Mouse (Mus musculus): ENCODE results near the gene Ptpn18. TPM values are rescaled to one million over a fixed set of nuclear protein-coding genes. Genes with fewer than 3 reads are reported as not detected.

The Ptpn18 gene
- total and polyA plus RNA-seq, 3 experiments, result 84.9 to 205 (median 155) TPM

DNA sequence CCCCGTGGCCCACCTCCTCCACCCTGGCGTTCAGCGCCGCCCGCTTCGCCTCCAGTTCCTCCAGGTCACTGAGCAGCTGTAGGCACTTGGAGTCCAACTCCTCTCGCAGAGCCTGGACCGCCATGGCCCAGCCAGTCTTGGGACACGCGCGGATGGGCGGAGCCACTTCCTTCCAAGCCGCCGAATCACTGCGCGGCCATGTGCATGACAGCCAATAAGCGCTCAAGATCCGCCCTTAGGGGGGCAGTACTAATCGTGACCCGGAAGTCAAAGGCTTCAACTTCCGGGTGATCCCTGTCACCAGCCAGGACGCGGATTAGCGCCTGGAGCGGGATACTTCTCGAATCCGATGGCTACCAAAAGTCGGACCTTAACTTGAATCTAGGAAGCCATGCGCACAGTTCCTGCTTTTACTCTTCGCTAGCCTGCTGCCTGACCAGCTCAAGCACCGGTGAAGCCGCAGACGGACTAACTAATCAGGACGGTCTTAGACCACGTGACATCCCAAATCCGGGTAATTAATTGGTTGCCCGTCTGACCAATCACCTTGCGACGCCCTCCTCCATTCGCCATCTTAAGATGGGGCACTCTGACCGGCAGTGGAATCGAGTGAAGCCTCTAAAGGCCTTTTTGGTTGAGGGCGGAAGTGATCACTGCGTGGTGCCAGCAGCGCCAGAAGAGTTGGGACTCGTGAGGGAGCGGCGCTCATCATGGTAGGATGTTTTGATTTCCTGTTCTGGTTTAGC is 20.2 kb upstream of the Ptpn18 start, which contains the start of the genes Ccdc115 and Imp4 (continued):
- TF ChIP-seq ELF1 (IDR thresholded peaks at IDR 0.05; ENCODE audit: low read depth, low read length), result peak; percentile 96
- TF ChIP-seq ZC3H11A (IDR thresholded peaks at IDR 0.05; ENCODE audit: low read depth, low read length), result no peak
- TF ChIP-seq POLR2AphosphoS2 (IDR thresholded peaks at IDR 0.05; ENCODE audit: low read depth, low read length), result peak; percentile 74; the same call in 1 of the 2 replicates
- TF ChIP-seq USF2 (conservative IDR thresholded peaks at IDR 0.05; ENCODE audit: low read depth, low read length), result peak; percentile 94
- 0 out of 2 replicates have a peak, but pooled peaks have one; percentile 2 for TF ChIP-seq MAZ (IDR thresholded peaks at IDR 0.05; ENCODE audit: low read depth, low read length)
- peak; percentile 50; the same call in 1 of the 2 replicates for TF ChIP-seq TBP (conservative IDR thresholded peaks at IDR 0.05; ENCODE audit: low read depth, low read length)
- no peak for TF ChIP-seq ETS1 (conservative IDR thresholded peaks at IDR 0.05; ENCODE audit: low read depth, low read length)
- TF ChIP-seq CTCF (conservative IDR thresholded peaks at IDR 0.05 in 1 of 2, IDR thresholded peaks at IDR 0.05 in 1 of 2; ENCODE audit: low read depth in 2 of 2, low read length in 2 of 2), result no peak
- peak; percentile 84; the same call in 1 of the 2 replicates for TF ChIP-seq KAT2A (IDR thresholded peaks at IDR 0.05; ENCODE audit: insufficient replicate concordance, low read length)
- TF ChIP-seq BHLHE40 (IDR thresholded peaks at IDR 0.05; ENCODE audit: low read depth, low read length), result peak; percentile 28
- no peak for TF ChIP-seq RAD21 (IDR thresholded peaks at IDR 0.05; ENCODE audit: low read depth, low read length)
- no peak for TF ChIP-seq PAX5 (IDR thresholded peaks at IDR 0.05; ENCODE audit: low read length)
- TF ChIP-seq HCFC1 (IDR thresholded peaks at IDR 0.05; ENCODE audit: low read depth, low read length), result peak; percentile 87
- no peak for TF ChIP-seq UBTF (IDR thresholded peaks at IDR 0.05; ENCODE audit: low read depth, low read length)
- TF ChIP-seq SIN3A (IDR thresholded peaks at IDR 0.05; ENCODE audit: low read length), result peak; percentile 92
- TF ChIP-seq RCOR1 (conservative IDR thresholded peaks at IDR 0.05; ENCODE audit: low read depth, low read length), result peak; percentile 94
- peak; percentile 96 for TF ChIP-seq CHD2 (IDR thresholded peaks at IDR 0.05; ENCODE audit: low read length)

DNA sequence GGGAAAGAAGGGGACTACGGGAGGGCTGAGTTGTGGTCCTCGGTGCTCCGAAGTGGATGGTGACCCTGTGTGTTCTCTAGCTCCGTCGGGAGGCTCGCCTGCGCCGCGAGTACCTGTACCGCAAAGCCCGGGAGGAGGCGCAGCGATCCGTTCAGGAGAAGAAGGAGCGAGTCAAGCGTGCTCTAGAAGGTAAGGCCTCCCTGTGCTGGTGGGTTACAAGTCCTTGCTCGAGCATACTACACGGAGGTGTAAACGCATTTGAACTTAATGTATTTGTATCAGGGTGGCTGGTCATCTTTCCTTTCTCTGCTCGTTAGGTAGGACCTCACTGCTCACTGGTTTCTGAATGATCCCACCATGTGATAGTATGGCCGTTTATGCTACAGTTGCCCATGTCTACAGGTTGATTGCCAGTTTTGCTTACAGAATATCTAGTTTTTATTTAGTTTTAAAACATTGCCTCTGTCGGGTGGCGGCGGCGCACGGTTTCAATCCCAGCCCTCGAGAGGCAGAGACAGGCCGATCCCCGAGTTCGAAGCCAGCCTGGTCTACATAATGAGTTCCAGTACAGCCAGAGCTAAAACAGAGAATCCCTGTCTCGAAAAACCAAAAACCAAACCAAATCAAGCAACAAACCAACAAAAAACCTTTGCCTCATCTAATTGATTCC is 19.5 kb upstream of the Ptpn18 start:
- H3K36me3 ChIP-seq (replicated peaks in 1 of 2; ENCODE audit: control insufficient read depth in 1 of 2, insufficient read depth in 1 of 2, low read length in 1 of 2), result peaks cover 41 to 47% of the 10 kb centered on the region in 2 experiments
- peak overlapping the region; percentile 72 for H3K9ac ChIP-seq (ENCODE audit: insufficient read depth, low read depth)
- H3K4me1 ChIP-seq (ENCODE audit: control insufficient read depth in 1 of 2, insufficient read depth in 2 of 2), result peaks cover 0 to 43% of the 10 kb centered on the region in 2 experiments
- peaks cover 26% of the 10 kb centered on the region for H3K79me2 ChIP-seq (replicated peaks; ENCODE audit: control insufficient read depth, extremely low read depth, insufficient read depth, poor library complexity, severe bottlenecking)
- peak overlapping the region; percentile 82 to 90 (median 86) for H3K4me3 ChIP-seq (replicated peaks in 1 of 3; ENCODE audit: low read depth in 2 of 3, low read length in 2 of 3, poor library complexity in 1 of 3)
- H3K27ac ChIP-seq (ENCODE audit: insufficient read depth, low read depth), result peak overlapping the region; percentile 45
- in situ Hi-C loops (cut with MboI; ENCODE audit: low pct_ligation_motif_present, low pct_unique_long_range_greater_than_20kb, low sequenced_read_pairs) (no loop called here), dilution Hi-C loops (cut with MboI; ENCODE audit: extremely low pct_ligation_motif_present, extremely low pct_unique_long_range_greater_than_20kb, low sequenced_read_pairs) (no loop called here)
- no peak for DNase-seq (ENCODE audit: extremely low read depth)
- H3K9me3 ChIP-seq (replicated peaks; ENCODE audit: low read length), result no peaks in the 10 kb centered on the region
- H3K27me3 ChIP-seq (replicated peaks), result no peaks in the 10 kb centered on the region
- peak overlapping the region; percentile 58 for H3K4me2 ChIP-seq (ENCODE audit: insufficient read depth, low read depth, poor library complexity, severe bottlenecking)
- TF ChIP-seq MAFK (IDR thresholded peaks at IDR 0.05; ENCODE audit: insufficient replicate concordance, low read length) (no peak), MEF2A (IDR thresholded peaks at IDR 0.05; ENCODE audit: borderline replicate concordance, low read depth, low read length) (peak; percentile 43), JUN (IDR thresholded peaks at IDR 0.05; ENCODE audit: insufficient read depth, low read depth, low read length) (no peak), CHD2 (IDR thresholded peaks at IDR 0.05; ENCODE audit: low read length) (no peak), MAX (IDR thresholded peaks at IDR 0.05; ENCODE audit: low read length) (no peak), ZNF384 (IDR thresholded peaks at IDR 0.05; ENCODE audit: low read depth, low read length) (no peak), CTCF (conservative IDR thresholded peaks at IDR 0.05 in 1 of 2, IDR thresholded peaks at IDR 0.05 in 1 of 2; ENCODE audit: low read depth in 2 of 2, low read length in 2 of 2) (peak in 1 of 2 experiments; percentile 45; a peak in 2 of 4 replicates), NELFE (IDR thresholded peaks at IDR 0.05; ENCODE audit: low read depth, low read length) (no peak), RAD21 (IDR thresholded peaks at IDR 0.05; ENCODE audit: low read depth, low read length) (no peak; the same call in none of the 2 replicates), TBP (conservative IDR thresholded peaks at IDR 0.05; ENCODE audit: low read depth, low read length) (no peak), HCFC1 (IDR thresholded peaks at IDR 0.05; ENCODE audit: low read depth, low read length) (no peak), BHLHE40 (IDR thresholded peaks at IDR 0.05; ENCODE audit: low read depth, low read length) (no peak; the same call in 1 of the 2 replicates), SIN3A (IDR thresholded peaks at IDR 0.05; ENCODE audit: low read length) (no peak), MAZ (IDR thresholded peaks at IDR 0.05; ENCODE audit: low read depth, low read length) (no peak), POLR2AphosphoS2 (IDR thresholded peaks at IDR 0.05; ENCODE audit: low read depth, low read length) (no peak), ZKSCAN1 (IDR thresholded peaks at IDR 0.05; ENCODE audit: borderline replicate concordance, low read depth, low read length) (no peak), ZMIZ1 (IDR thresholded peaks at IDR 0.05; ENCODE audit: low read depth, low read length) (no peak), RCOR1 (conservative IDR thresholded peaks at IDR 0.05; ENCODE audit: low read depth, low read length) (no peak; the same call in 1 of the 2 replicates), SMC3 (IDR thresholded peaks at IDR 0.05; ENCODE audit: low read depth, low read length) (peak; percentile 32; the same call in 1 of the 2 replicates), GABPA (IDR thresholded peaks at IDR 0.05; ENCODE audit: insufficient replicate concordance, low read depth, low read length) (no peak), NRF1 (IDR thresholded peaks at IDR 0.05; ENCODE audit: low read depth, low read length) (no peak), ELF1 (IDR thresholded peaks at IDR 0.05; ENCODE audit: low read depth, low read length) (no peak), POLR2A (IDR thresholded peaks at IDR 0.05; ENCODE audit: low read depth, low read length) (no peak), PAX5 (IDR thresholded peaks at IDR 0.05; ENCODE audit: low read length) (no peak), EP300 (IDR thresholded peaks at IDR 0.05; ENCODE audit: low read length) (peak; percentile 37; the same call in 1 of the 2 replicates), TCF12 (IDR thresholded peaks at IDR 0.05; ENCODE audit: low read depth, low read length) (no peak), UBTF (IDR thresholded peaks at IDR 0.05; ENCODE audit: low read depth, low read length) (0 out of 2 replicates have a peak, but pooled peaks have one; percentile 68)

Measured in CH12.LX (cell line).